Mouse (Mus musculus) hematopoietic stem cell, adult 5-6 weeks (primary cell): ENCODE measurements around the gene Tmbim4. TPM values are rescaled to one million over a fixed set of nuclear protein-coding genes. Genes with fewer than 3 reads are reported as not detected.

Source experiments
- ATAC-seq, 2 experiments: fragments of 125-278 bp in 1 of 2; replicated peaks in 1 of 2; 2 replicates each; pipeline ENCODE4 v1.8.0; 2016 to 2017; ENCODE audit warnings: inconsistent platforms in 2 of 2, mild to moderate bottlenecking in 2 of 2, moderate number of reproducible peaks in 2 of 2, low read depth in 1 of 2, moderate TSS enrichment in 1 of 2; ENCODE audit not compliant: low FRiP score in 2 of 2, poor library complexity in 2 of 2, severe bottlenecking in 2 of 2, insufficient read depth in 1 of 2, low TSS enrichment in 1 of 2
- total RNA-seq: library from RNA; stranded (forward); fragments of 172-1452, 232-1000 nt; gene quantifications from 2 replicates; pipeline ENCODE4 v1.2.3, GENCODE M21; 2017

Tmbim4 gene
- total RNA-seq, 1 experiment from 2014 or later = 109 TPM

DNA sequence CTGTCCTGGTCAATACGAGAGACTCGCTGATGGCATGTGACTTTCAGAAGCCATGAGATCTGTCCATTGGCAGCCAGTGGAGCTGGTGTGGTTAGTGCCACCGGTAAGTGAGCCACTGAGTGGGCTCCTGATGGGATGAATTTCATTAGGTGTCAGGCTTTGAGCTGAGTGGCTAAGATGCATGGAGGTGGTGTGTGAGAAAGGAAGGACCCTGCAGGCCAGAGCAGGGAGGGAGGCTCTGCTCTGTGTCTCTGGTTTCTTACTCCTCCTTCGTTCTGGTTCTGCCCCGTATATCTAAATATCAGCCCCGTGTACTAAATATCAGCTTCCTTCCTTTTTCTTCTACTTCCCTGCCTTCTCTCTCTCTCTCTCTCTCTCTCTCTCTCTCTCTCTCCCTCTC, 69.9 kb downstream of the Tmbim4 start:
- ATAC-seq = peak; percentile 19 to 31; a peak in 1 of 4 replicates

DNA sequence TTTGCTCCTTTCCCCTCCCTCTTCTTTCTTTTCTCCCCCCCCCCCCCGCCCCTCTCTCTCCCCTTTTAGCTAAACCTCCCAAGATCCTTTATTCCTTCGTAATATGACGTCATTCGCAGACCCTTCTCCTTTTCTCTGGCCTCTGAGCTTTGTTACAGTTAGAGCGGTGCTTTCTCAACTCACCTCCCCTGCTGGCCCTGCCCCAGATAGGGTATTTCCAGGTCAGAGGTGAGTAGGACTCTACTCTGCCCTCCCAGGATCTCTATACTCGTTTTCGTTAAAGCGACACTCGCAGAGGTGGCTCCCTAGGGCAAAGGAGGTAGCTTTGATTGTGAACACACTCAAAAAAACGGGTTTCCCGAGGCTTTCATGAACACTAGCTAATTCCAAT, 70.5 kb downstream of the Tmbim4 start:
- peak; percentile 1 to 14; a peak in 2 of 4 replicates for ATAC-seq

DNA sequence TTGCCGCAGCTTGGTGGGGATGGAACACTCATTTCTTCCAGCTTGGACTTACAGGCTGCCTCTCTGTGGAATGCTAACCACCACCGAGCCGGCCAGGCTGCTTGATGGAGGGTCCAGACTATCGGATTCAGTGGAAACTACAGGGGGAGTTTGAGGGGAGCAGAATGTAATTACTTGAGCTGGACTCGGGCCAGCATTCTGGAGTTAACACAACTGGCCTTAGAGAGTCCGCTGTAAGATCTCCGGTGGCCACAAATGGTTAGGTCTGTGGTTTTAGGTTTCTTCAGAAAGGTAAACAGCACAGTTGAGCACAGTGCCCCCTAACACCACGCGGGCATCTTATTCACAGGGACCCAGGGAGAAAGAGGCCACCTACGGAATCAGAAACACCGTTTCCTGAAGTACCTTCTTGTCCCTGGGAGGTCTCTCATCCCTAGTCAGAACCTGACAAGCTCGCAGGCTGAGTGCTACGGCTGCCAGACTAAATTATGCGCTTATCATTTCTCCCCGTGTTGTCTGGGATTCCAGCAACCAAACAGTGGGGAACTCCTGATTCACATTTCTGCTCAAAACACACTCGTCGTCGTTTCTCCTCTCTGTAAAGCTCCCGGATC, 71.0 kb downstream of the Tmbim4 start:
- peak; percentile 18 to 19; a peak in 2 of 4 replicates for ATAC-seq

DNA sequence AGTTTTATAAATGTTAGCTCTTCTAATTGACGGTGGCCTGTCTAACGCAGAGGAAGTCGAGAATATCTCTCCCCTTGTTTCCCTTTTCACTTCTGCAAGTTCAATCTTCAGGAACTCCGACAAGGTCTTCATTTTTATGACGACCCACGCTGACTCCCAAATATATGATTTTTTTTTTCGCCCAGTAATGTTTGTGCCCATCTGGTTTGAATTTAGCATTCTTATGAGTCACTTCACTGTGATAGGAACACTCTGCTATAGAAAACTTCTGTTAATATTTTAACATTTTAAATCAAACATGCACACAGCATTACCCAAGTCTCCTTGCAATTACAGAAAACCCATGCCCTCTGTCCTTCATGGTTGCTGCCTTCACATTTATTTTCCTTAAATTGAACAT, 71.9 kb downstream of the Tmbim4 start:
- ATAC-seq = no peak

Other genes with a start within 250 kb of the Tmbim4 start
- gene Helb, start 88.6 kb upstream of the Tmbim4 start, total RNA-seq = 26.8 and 31.9 TPM in 2 replicates
- gene Irak3, start 540 bp downstream of the Tmbim4 start, total RNA-seq = 17.7 and 19.2 TPM in 2 replicates
- 82.5 and 82.9 TPM in 2 replicates for gene Llph, start 25.5 kb downstream of the Tmbim4 start, total RNA-seq